In genomic region chr12:74055336-74055931, GRCm38 (mm10) we compare ENCODE assay signal across 9 mouse cellular contexts. TPM values are rescaled to one million over a fixed set of nuclear protein-coding genes. Genes with fewer than 3 reads are reported as not detected.
DNase-seq lines count a peak whose midpoint lies in the region; ATAC-seq and TF ChIP-seq lines count a peak whose summit lies in the region.
"Had no signal": no experiment of that assay in that cellular context is flagged by ENCODE, and none has a peak within 500 bp of the region (broad histone marks: within the 10 kb centered on the region; RNA-seq: fewer than 3 reads in every experiment).

No protein-coding gene starts in this region.

- no peaks in the 10 kb centered on the region for H3K9me3 ChIP-seq in midbrain, embryonic 10.5 days (replicated peaks)
- no peaks in the 10 kb centered on the region for H3K9me3 ChIP-seq in stomach, postnatal 0 days (ENCODE audit: control insufficient read depth, low read length)

- WGBS in midbrain, embryonic 10.5 days, result 59% methylated on average over 12 of the region's 12 CpGs
- WGBS in stomach, postnatal 0 days, result 46% methylated on average over 12 of the region's 12 CpGs

- H3K27ac ChIP-seq in midbrain, embryonic 10.5 days (replicated peaks), result no peak overlapping the region
- H3K27ac ChIP-seq in stomach, postnatal 0 days (replicated peaks), result no peak overlapping the region

- no peak overlapping the region for H3K4me3 ChIP-seq in midbrain, embryonic 10.5 days
- H3K4me3 ChIP-seq in stomach, postnatal 0 days (ENCODE audit: low read depth, low read length), result no peak overlapping the region

- TF ChIP-seq CTCF in stomach, postnatal 0 days (IDR thresholded peaks at IDR 0.05; ENCODE audit: low read depth), result peak; percentile 80

- no peak overlapping the region for H3K4me2 ChIP-seq in stomach, postnatal 0 days (replicated peaks; ENCODE audit: low read depth)

- H3K27me3 ChIP-seq in midbrain, embryonic 10.5 days (ENCODE audit: low read depth, poor library complexity, severe bottlenecking), result no peaks in the 10 kb centered on the region; the same call in 1 of the 2 replicates
- H3K27me3 ChIP-seq in stomach, postnatal 0 days (ENCODE audit: control insufficient read depth, insufficient read depth, low read length), result no peaks in the 10 kb centered on the region

- H3K36me3 ChIP-seq in midbrain, embryonic 10.5 days, result no peaks in the 10 kb centered on the region
- no peaks in the 10 kb centered on the region for H3K36me3 ChIP-seq in stomach, postnatal 0 days (ENCODE audit: control insufficient read depth, insufficient read depth, low read length)

- no peak for TF ChIP-seq EP300 in stomach, postnatal 0 days (optimal IDR thresholded peaks at IDR 0.05)

- DNase-seq in ovary, postnatal 10 days (ENCODE audit: low spot score), result peak; percentile 33
- DNase-seq in ovary, adult 18-20 months (ENCODE audit: low spot score), result no peak
- DNase-seq in cerebellum, postnatal 14 days, result peak; percentile 83 to 87
- peak; percentile 66 to 78 for DNase-seq in frontal cortex, postnatal 14 days (ENCODE audit: low spot score in 2 of 2)
- DNase-seq in layer of hippocampus, adult 8-10 months (ENCODE audit: low spot score in 2 of 2), result peak; percentile 82 to 88
- DNase-seq in midbrain, embryonic 10.5 days (ENCODE audit: low spot score), result peak; percentile 53
- peak; percentile 71 for DNase-seq in stomach, postnatal 0 days (ENCODE audit: low spot score)

- H3K9ac ChIP-seq in stomach, postnatal 0 days (ENCODE audit: low read length), result no peak overlapping the region

- no peaks in the 10 kb centered on the region for H3K4me1 ChIP-seq in midbrain, embryonic 10.5 days
- H3K4me1 ChIP-seq in stomach, postnatal 0 days (replicated peaks; ENCODE audit: control insufficient read depth, insufficient read depth), result no peaks in the 10 kb centered on the region

- ATAC-seq in stomach, postnatal 0 days (ENCODE audit: low FRiP score, low TSS enrichment), result 0 out of 2 replicates have a peak, but pooled peaks have one; percentile 38
- ATAC-seq in activated CD4-positive, CD25-positive, alpha-beta regulatory T cell, adult 4 months, result no peak

RNA-seq across cellular contexts. Expression of gene Syt16, which starts 58.0 kb away (rescaled TPM):
- total RNA-seq in layer of hippocampus, adult 8-10 months (2022), result 10 to 100 TPM; 46.8 to 54.5 (median 51.1) TPM
- 1.8 and 3.6 TPM in 2 replicates for polyA plus RNA-seq in midbrain, embryonic 10.5 days (2016; fragmentation: Nextera tagmentation; extraction: Ambion mirVana)
- 11.0 and 11.2 TPM in 2 replicates for polyA plus RNA-seq in stomach, postnatal 0 days (2015; fragmentation: Nextera tagmentation; extraction: Ambion mirVana)
- not detected for polyA plus RNA-seq in activated CD4-positive, CD25-positive, alpha-beta regulatory T cell, adult 4 months (2017; shearing (Covaris generic))
- total RNA-seq: neutrophil, adult 5-6 weeks had no signal
